Mouse (Mus musculus) cerebellum, adult 9-11 months (tissue): ENCODE measurements around the gene Fam92b.

ENCODE experiments used
- DNase-seq: peaks from one replicate; pipeline ENCODE4 v3.0.0; 2022

Gene Fam92b

GRCm38 (mm10) chr8:120177318-120178123 is at the start of gene Fam92b:
TSS of gene Fam92b (minus strand) at chr8:120177466.
- no peak for DNase-seq

GRCm38 (mm10) chr8:120225421-120226151 is 48.3 kb upstream of the Fam92b start:
- no peak for DNase-seq

GRCm38 (mm10) chr8:120224521-120225420 is 47.5 kb upstream of the Fam92b start:
- no peak for DNase-seq

- no peak for DNase-seq
These were observed 45.3 kb upstream of the Fam92b start for GRCm38 (mm10) chr8:120222548-120222947.

- no peak for DNase-seq
These were observed 39.9 kb upstream of the Fam92b start for GRCm38 (mm10) chr8:120216855-120217830.

GRCm38 (mm10) chr8:120215416-120216141 is 38.3 kb upstream of the Fam92b start:
- peak; percentile 55 for DNase-seq

GRCm38 (mm10) chr8:120213939-120214338 is 36.7 kb upstream of the Fam92b start:
- peak; percentile 96 for DNase-seq

GRCm38 (mm10) chr8:120213229-120213628 is 36.0 kb upstream of the Fam92b start:
- DNase-seq = peak; percentile 48

- no peak for DNase-seq
These were observed 35.3 kb upstream of the Fam92b start for GRCm38 (mm10) chr8:120212596-120212995.

- DNase-seq = no peak
These were observed 34.1 kb upstream of the Fam92b start for GRCm38 (mm10) chr8:120211345-120211744.

- no peak for DNase-seq
These were observed 30.8 kb upstream of the Fam92b start for GRCm38 (mm10) chr8:120208113-120208512.

GRCm38 (mm10) chr8:120207364-120207763 is 30.1 kb upstream of the Fam92b start:
- DNase-seq = no peak

GRCm38 (mm10) chr8:120205916-120206315 is 28.6 kb upstream of the Fam92b start:
- no peak for DNase-seq

GRCm38 (mm10) chr8:120204736-120205360 is 27.6 kb upstream of the Fam92b start:
- no peak for DNase-seq

GRCm38 (mm10) chr8:120202546-120202945 is 25.3 kb upstream of the Fam92b start:
- DNase-seq = no peak

GRCm38 (mm10) chr8:120201351-120201750 is 24.1 kb upstream of the Fam92b start:
- no peak for DNase-seq

- no peak for DNase-seq
These were observed 14.9 kb upstream of the Fam92b start for GRCm38 (mm10) chr8:120192118-120192517.

GRCm38 (mm10) chr8:120191633-120192032 is 14.4 kb upstream of the Fam92b start:
- peak; percentile 62 for DNase-seq

GRCm38 (mm10) chr8:120190810-120191413 is 13.6 kb upstream of the Fam92b start:
- DNase-seq = peak; percentile 94
